Mouse (Mus musculus) C2C12 (cell line): ENCODE results near the gene Bbs7. TPM values are rescaled to one million over a fixed set of nuclear protein-coding genes. Genes with fewer than 3 reads are reported as not detected.

Source experiments
- H3K27me3 ChIP-seq: one replicate; pipeline ENCODE4 v1.6.1; 2011; ENCODE audit not compliant: control insufficient read depth, insufficient read depth, insufficient read length
- H3K36me3 ChIP-seq: one replicate; pipeline ENCODE4 v1.6.1; 2011; ENCODE audit not compliant: control insufficient read depth, insufficient read depth
- H3K4me3 ChIP-seq: one replicate; pipeline ENCODE4 v1.5.1; 2011; ENCODE audit warnings: mild to moderate bottlenecking, control low read depth; ENCODE audit not compliant: poor library complexity, insufficient read depth, severe bottlenecking
- H3K79me2 ChIP-seq: one replicate; pipeline ENCODE4 v1.6.1; 2011; ENCODE audit not compliant: control insufficient read depth, insufficient read depth
- H3K79me3 ChIP-seq: one replicate; pipeline ENCODE4 v1.6.1; 2011; ENCODE audit warnings: low read depth, control low read depth
- H3ac ChIP-seq: one replicate; pipeline ENCODE3; 2011; ENCODE audit warnings: low read depth; ENCODE audit not compliant: control insufficient read depth, insufficient read length
- CEBPB ChIP-seq: IDR thresholded peaks from one replicate; pipeline ENCODE4 v1.6.1; 2011; ENCODE audit warnings: low read depth, mild to moderate bottlenecking, control low read depth, moderate library complexity
- CTCF ChIP-seq: IDR thresholded peaks from one replicate; pipeline ENCODE4 v1.5.1; 2011; ENCODE audit not compliant: control insufficient read depth, insufficient read depth, insufficient read length
- FOSL1 ChIP-seq: IDR thresholded peaks from one replicate; pipeline ENCODE4 v1.8.0; 2011; ENCODE audit warnings: mild to moderate bottlenecking, low read length; ENCODE audit not compliant: poor library complexity, insufficient read depth, severe bottlenecking
- MAX ChIP-seq: IDR thresholded peaks from one replicate; pipeline ENCODE4 v1.6.1; 2011; ENCODE audit warnings: mild to moderate bottlenecking, control low read depth
- MYOD1 ChIP-seq: IDR thresholded peaks from one replicate; pipeline ENCODE4 v1.6.1; 2011; ENCODE audit warnings: low read depth; ENCODE audit not compliant: control insufficient read depth, insufficient read length
- MYOG ChIP-seq: IDR thresholded peaks from one replicate; pipeline ENCODE4 v1.6.1; 2011; ENCODE audit not compliant: control insufficient read depth, insufficient read length; ENCODE audit errors: extremely low read depth
- USF1 ChIP-seq: IDR thresholded peaks from one replicate; pipeline ENCODE4 v1.6.1; 2011; ENCODE audit warnings: low read depth, mild to moderate bottlenecking, control low read depth, moderate library complexity
- polyA plus RNA-seq: library from polyadenylated mRNA; unstranded; fragments of >200 nt; fragmentation: generic; extraction: Trizol; gene quantifications from one replicate; pipeline ENCODE4 v1.2.1, GENCODE M21; 2012; ENCODE audit warnings: missing spikeins

The Bbs7 gene
- polyA plus RNA-seq, 1 experiment = 1.8 TPM

- Histone ChIP-seq H3K4me3 (no peak overlapping the region), H3ac (no peak overlapping the region), H3K79me2 (no peaks in the 10 kb centered on the region), H3K36me3 (no peaks in the 10 kb centered on the region), H3K27me3 (no peaks in the 10 kb centered on the region), H3K79me3 (no peaks in the 10 kb centered on the region)
- no peak for TF ChIP-seq USF1
- TF ChIP-seq CTCF = no peak
- TF ChIP-seq CEBPB = no peak
- TF ChIP-seq MAX = no peak
- TF ChIP-seq MYOD1 = no peak
- no peak for TF ChIP-seq MYOG
- TF ChIP-seq FOSL1 = no peak
Observed at GRCm38 (mm10) chr3:36541399-36541798, 71.9 kb downstream of the Bbs7 start.

GRCm38 (mm10) chr3:36540756-36541155, 72.5 kb downstream of the Bbs7 start:
- no peak overlapping the region for H3ac ChIP-seq

GRCm38 (mm10) chr3:36537701-36538470, 75.4 kb downstream of the Bbs7 start:
- no peaks in the 10 kb centered on the region for H3K36me3 ChIP-seq

More at GRCm38 (mm10) chr3:36540756-36541155, 72.5 kb downstream of the Bbs7 start:
- TF ChIP-seq CTCF (no peak), USF1 (no peak), MAX (no peak), FOSL1 (no peak), MYOG (no peak), CEBPB (no peak)
- Histone ChIP-seq H3K36me3 (no peaks in the 10 kb centered on the region), H3K4me3 (no peak overlapping the region), H3K27me3 (no peaks in the 10 kb centered on the region), H3K79me3 (no peaks in the 10 kb centered on the region), H3K79me2 (no peaks in the 10 kb centered on the region)

DNA sequence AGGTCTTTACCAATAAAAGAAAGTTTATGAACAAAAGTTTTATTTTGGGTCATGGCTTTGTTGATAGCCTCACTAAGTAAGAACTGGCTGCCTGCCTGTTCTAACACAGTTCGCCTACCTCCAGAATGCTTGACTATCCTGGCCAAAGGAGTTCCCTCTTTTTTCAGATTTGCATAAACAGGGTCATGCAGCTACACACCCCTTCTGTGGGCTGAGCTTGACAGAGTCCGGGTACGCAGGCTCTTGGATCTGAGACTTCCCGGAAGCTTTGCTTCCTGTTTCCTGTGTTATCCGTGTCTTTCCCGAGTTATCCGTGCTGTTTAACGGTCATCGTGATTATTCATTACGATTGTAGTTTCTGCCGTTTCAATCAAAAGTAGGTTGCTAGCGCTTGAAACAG, 77.2 kb downstream of the Bbs7 start:
- H3K79me3 ChIP-seq = no peaks in the 10 kb centered on the region
- H3K4me3 ChIP-seq = no peak overlapping the region
- H3ac ChIP-seq = no peak overlapping the region
- TF ChIP-seq MYOD1 = no peak
- no peak for TF ChIP-seq USF1
- H3K27me3 ChIP-seq = no peaks in the 10 kb centered on the region
- no peaks in the 10 kb centered on the region for H3K79me2 ChIP-seq
- no peaks in the 10 kb centered on the region for H3K36me3 ChIP-seq

More at GRCm38 (mm10) chr3:36537701-36538470, 75.4 kb downstream of the Bbs7 start:
- Histone ChIP-seq H3K27me3 (no peaks in the 10 kb centered on the region), H3K79me3 (no peaks in the 10 kb centered on the region), H3K4me3 (no peak overlapping the region), H3K79me2 (no peaks in the 10 kb centered on the region), H3ac (no peak overlapping the region)
- no peak for TF ChIP-seq CTCF
- no peak for TF ChIP-seq MYOD1
- TF ChIP-seq FOSL1 = no peak
- no peak for TF ChIP-seq MYOG
- TF ChIP-seq CEBPB = no peak
- no peak for TF ChIP-seq USF1

DNA sequence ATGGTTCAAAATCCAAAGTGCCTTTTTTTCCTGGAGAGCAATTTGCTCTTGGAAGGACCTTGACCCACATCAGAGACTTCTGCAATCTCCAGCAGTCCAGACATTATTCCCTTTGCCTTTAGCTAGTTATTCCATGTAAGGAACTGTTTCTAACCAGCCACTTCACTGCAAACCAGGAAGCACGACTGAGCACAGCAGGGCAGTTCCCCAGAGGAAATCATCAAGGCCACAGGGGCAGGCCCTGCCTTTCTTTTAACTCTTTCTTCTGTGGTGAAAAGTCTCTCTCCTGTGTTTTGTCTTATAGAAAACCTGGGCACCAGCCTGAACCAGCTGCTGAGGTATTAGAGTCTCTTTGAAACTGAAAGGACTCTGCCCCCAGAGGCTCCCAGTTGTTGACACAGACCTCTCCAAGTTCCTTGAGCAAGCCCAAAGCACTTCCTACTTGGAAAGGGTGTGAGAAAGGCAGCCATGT, 80.0 kb downstream of the Bbs7 start:
- H3K79me3 ChIP-seq = no peaks in the 10 kb centered on the region
- no peaks in the 10 kb centered on the region for H3K79me2 ChIP-seq
- H3K36me3 ChIP-seq = no peaks in the 10 kb centered on the region
- H3K4me3 ChIP-seq = no peak overlapping the region
- TF ChIP-seq CEBPB (no peak), MYOG (no peak), MYOD1 (no peak), USF1 (no peak), CTCF (no peak), MAX (no peak), FOSL1 (no peak)
- no peak overlapping the region for H3ac ChIP-seq
- no peaks in the 10 kb centered on the region for H3K27me3 ChIP-seq

- no peaks in the 10 kb centered on the region for H3K79me2 ChIP-seq
- no peaks in the 10 kb centered on the region for H3K27me3 ChIP-seq
- H3K36me3 ChIP-seq = no peaks in the 10 kb centered on the region
- no peaks in the 10 kb centered on the region for H3K79me3 ChIP-seq
- H3ac ChIP-seq = no peak overlapping the region
- no peak for TF ChIP-seq MYOG
- TF ChIP-seq USF1 = no peak
- TF ChIP-seq MYOD1 = no peak
- TF ChIP-seq CTCF = no peak
- no peak for TF ChIP-seq MAX
- no peak for TF ChIP-seq CEBPB
- TF ChIP-seq FOSL1 = no peak
- H3K4me3 ChIP-seq = no peak overlapping the region
Observed at GRCm38 (mm10) chr3:36532738-36533137, 80.5 kb downstream of the Bbs7 start.
